Mouse (Mus musculus) adrenal gland, postnatal 25 days (tissue): ENCODE measurements at regions not wholly inside any gene's neighbourhood (a gene's known extent, or its start where the extent isn't known, plus 50 kb on each side); places are given as distances from the start of the nearest gene placed in this dataset.
"Not testable (repeated sequence)": the region's sequence is repeated elsewhere in the genome, so short reads cannot be mapped to it uniquely, and the experiment has no call there.

Source experiments
- DNase-seq: peaks from one replicate; pipeline ENCODE4 v3.0.0; 2021; ENCODE audit warnings: mixed read lengths

GRCm38 (mm10) chr1:157622156-157622555, 115.6 kb downstream of the Sec16b start:
- DNase-seq: not testable (repeated sequence)

GRCm38 (mm10) chr1:157632586-157632985, 126.1 kb downstream of the Sec16b start:
- DNase-seq: no peak

- DNase-seq: no peak
Observed at GRCm38 (mm10) chr1:157633470-157633869, 126.9 kb downstream of the Sec16b start.

- no peak for DNase-seq
Observed at GRCm38 (mm10) chr1:157635776-157636175, 129.2 kb downstream of the Sec16b start.

GRCm38 (mm10) chr1:157643524-157643923, 137.0 kb downstream of the Sec16b start:
- no peak for DNase-seq

- no peak for DNase-seq
Observed at GRCm38 (mm10) chr1:157645682-157646421, 139.3 kb downstream of the Sec16b start.

- DNase-seq: no peak
Observed at GRCm38 (mm10) chr1:157655446-157655845, 148.9 kb downstream of the Sec16b start.

- DNase-seq: no peak
Observed at GRCm38 (mm10) chr1:157669626-157670025, 163.1 kb downstream of the Sec16b start.

GRCm38 (mm10) chr1:157684356-157684755, 177.8 kb downstream of the Sec16b start:
- DNase-seq: no peak

- no peak for DNase-seq
Observed at GRCm38 (mm10) chr1:157695198-157695597, 188.7 kb downstream of the Sec16b start.

GRCm38 (mm10) chr1:157703639-157704038, 197.1 kb downstream of the Sec16b start:
- no peak for DNase-seq

GRCm38 (mm10) chr1:157705364-157705763, 198.8 kb downstream of the Sec16b start:
- no peak for DNase-seq

- DNase-seq: no peak
Observed at GRCm38 (mm10) chr1:157707256-157707655, 200.7 kb downstream of the Sec16b start.

- no peak for DNase-seq
Observed at GRCm38 (mm10) chr1:157709117-157709516, 202.6 kb downstream of the Sec16b start.

GRCm38 (mm10) chr1:157710870-157711269, 204.3 kb downstream of the Sec16b start:
- no peak for DNase-seq

- no peak for DNase-seq
Observed at GRCm38 (mm10) chr1:157712519-157712918, 206.0 kb downstream of the Sec16b start.

- DNase-seq: no peak
Observed at GRCm38 (mm10) chr1:157713851-157714250, 207.3 kb downstream of the Sec16b start.

GRCm38 (mm10) chr1:157715632-157716031, 209.1 kb downstream of the Sec16b start:
- DNase-seq: no peak

GRCm38 (mm10) chr1:157717131-157717530, 210.6 kb downstream of the Sec16b start:
- no peak for DNase-seq

GRCm38 (mm10) chr1:157721946-157722345, 215.4 kb downstream of the Sec16b start:
- DNase-seq: no peak

GRCm38 (mm10) chr1:157731124-157731523, 224.6 kb downstream of the Sec16b start:
- DNase-seq: no peak

- no peak for DNase-seq
Observed at GRCm38 (mm10) chr1:157740725-157741665, 234.5 kb downstream of the Sec16b start.

- DNase-seq: peak; percentile 28
Observed at GRCm38 (mm10) chr1:157745611-157746010, 239.1 kb downstream of the Sec16b start.
